Mouse (Mus musculus) lung, adult 2 months (tissue): Measurements from ENCODE around the gene Nhs. TPM values are rescaled to one million over a fixed set of nuclear protein-coding genes. Genes with fewer than 3 reads are reported as not detected.
A peak's percentile ranks its signal among the peaks of the same experiment; 100 is the strongest.

ENCODE experiments used
- DNase-seq: peaks from one replicate; pipeline ENCODE4 v3.0.0; 2022
- H3K4me1 ChIP-seq: fragments of 200-500 bp; 2 replicates; pipeline ENCODE4 v1.6.1; 2011; ENCODE audit warnings: low read length; ENCODE audit not compliant: control insufficient read depth, insufficient read depth
- H3K4me3 ChIP-seq: fragments of 200-500 bp; replicated peaks from 2 replicates; pipeline ENCODE3; 2011; ENCODE audit warnings: low read depth, mild to moderate bottlenecking, control low read depth, low read length; ENCODE audit errors: extremely low read depth
- CTCF ChIP-seq: fragments of 200-500 bp; IDR thresholded peaks from 2 replicates; pipeline ENCODE4 v1.5.1; 2011; ENCODE audit warnings: mild to moderate bottlenecking, low read length, control low read depth; ENCODE audit not compliant: insufficient read depth
- POLR2A ChIP-seq: fragments of 200-500 bp; IDR thresholded peaks from 2 replicates; pipeline ENCODE4 v1.6.1; 2011; ENCODE audit warnings: low read depth, mild to moderate bottlenecking, control low read depth, low read length, borderline replicate concordance; ENCODE audit errors: extremely low read depth
- WGBS: fragments of 180-500 bp; shearing (Covaris S2); methylation state at CpG from one replicate; pipeline ENCODE4 v1.1.7; 2018; 5-methylcytosine and 5-hydroxymethylcytosine counted together
- polyA plus RNA-seq: library from polyadenylated mRNA; depleted of rRNA; stranded (reverse); fragments of >200 nt; gene quantifications from 2 replicates; pipeline ENCODE4 v1.2.3, GENCODE M21; 2012

Gene Nhs
- polyA plus RNA-seq, 1 experiment = 0.33 TPM

DNA sequence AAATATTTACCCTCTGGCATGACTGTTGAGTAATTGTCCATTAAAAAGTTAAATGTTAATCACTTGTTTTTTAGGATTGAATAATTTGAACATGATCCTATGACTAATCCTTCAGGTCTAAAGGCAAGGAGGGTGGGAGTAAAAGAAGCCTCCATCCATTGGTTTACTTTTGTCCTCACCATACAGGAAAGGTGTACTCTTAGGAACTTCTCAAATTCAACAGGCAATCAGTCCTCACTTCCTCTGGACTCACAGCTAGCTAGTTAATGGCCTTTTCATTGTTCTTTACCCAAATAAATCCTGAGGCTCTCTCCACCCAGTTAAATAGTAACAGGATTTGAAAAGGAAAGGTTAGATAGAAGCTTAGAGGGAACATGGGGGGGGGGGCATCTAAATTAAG, 196.2 kb downstream of the Nhs start:
- no peak for DNase-seq
- TF ChIP-seq CTCF = no peak
- no peak for TF ChIP-seq POLR2A

GRCm38 (mm10) chrX:161962855-161963254, 196.7 kb downstream of the Nhs start:
- Histone ChIP-seq H3K4me1 (no peaks in the 10 kb centered on the region), H3K4me3 (no peak overlapping the region)
- DNase-seq = no peak
- TF ChIP-seq POLR2A = no peak
- TF ChIP-seq CTCF = no peak
- 82% methylated on average over 1 of the region's 1 CpGs for WGBS

More for the DNA sequence above, 196.2 kb downstream of the Nhs start:
- Histone ChIP-seq H3K4me1 (no peaks in the 10 kb centered on the region), H3K4me3 (no peak overlapping the region)

DNA sequence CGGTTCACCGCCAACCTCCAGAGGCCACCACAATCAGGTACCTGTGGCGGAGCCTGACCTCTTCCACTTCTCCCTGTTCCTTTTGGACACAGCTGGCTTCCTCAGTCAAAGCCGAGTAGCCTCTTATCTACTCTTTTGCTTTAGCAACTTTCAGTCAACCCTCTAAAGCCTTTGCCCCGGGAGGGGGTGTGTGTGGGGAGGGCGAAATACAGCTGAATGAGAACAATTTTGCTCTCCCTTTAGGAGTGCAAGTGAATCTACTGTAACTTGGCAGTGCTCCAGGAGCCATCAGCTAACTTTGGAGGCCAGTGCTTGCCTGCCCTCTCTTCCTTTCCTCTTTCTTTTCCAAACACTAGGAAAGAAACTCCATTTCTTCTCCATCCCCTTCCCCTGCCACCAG, 197.8 kb downstream of the Nhs start:
- DNase-seq = no peak
- H3K4me3 ChIP-seq = no peak overlapping the region
- TF ChIP-seq CTCF (no peak), POLR2A (no peak)
- 61% methylated on average over 6 of the region's 6 CpGs for WGBS
- H3K4me1 ChIP-seq = no peaks in the 10 kb centered on the region

- WGBS = 35% methylated on average over 4 of the region's 4 CpGs
- Histone ChIP-seq H3K4me1 (no peaks in the 10 kb centered on the region), H3K4me3 (no peak overlapping the region)
- DNase-seq = peak; percentile 4
- no peak for TF ChIP-seq CTCF
- no peak for TF ChIP-seq POLR2A
Measured at GRCm38 (mm10) chrX:161961176-161961575, 198.4 kb downstream of the Nhs start.

- TF ChIP-seq POLR2A (no peak), CTCF (no peak)
- Histone ChIP-seq H3K4me3 (no peak overlapping the region), H3K4me1 (no peaks in the 10 kb centered on the region)
- DNase-seq = no peak
Measured at GRCm38 (mm10) chrX:161952356-161952755, 207.2 kb downstream of the Nhs start.

GRCm38 (mm10) chrX:161943098-161943680, 216.3 kb downstream of the Nhs start:
- 55% methylated on average over 4 of the region's 4 CpGs for WGBS
- TF ChIP-seq CTCF = no peak
- TF ChIP-seq POLR2A = no peak
- H3K4me1 ChIP-seq = no peaks in the 10 kb centered on the region
- no peak for DNase-seq
- H3K4me3 ChIP-seq = no peak overlapping the region

DNA sequence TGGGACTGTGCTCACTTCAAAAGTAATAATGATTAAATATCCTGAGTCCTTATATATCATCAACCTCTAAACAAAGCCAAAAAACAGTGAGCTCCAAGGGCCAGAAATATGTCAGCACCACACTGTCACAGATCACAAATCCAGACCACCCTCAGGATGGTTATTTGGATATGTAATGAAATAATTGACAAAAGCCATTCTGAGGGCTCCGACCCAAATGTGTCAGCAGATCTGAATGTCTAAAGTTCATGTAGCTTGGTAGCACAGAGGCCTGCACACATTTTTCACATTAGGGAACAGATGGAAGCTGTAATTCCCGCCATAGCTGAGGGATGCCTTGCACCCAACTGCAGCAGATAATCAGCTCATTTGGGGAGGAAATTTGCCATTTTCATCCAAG, 218.8 kb downstream of the Nhs start:
- TF ChIP-seq CTCF (no peak), POLR2A (no peak)
- H3K4me3 ChIP-seq = no peak overlapping the region
- 63% methylated on average over 2 of the region's 2 CpGs for WGBS
- H3K4me1 ChIP-seq = no peaks in the 10 kb centered on the region
- DNase-seq = no peak

GRCm38 (mm10) chrX:161926683-161927053, 232.9 kb downstream of the Nhs start:
- Histone ChIP-seq H3K4me3 (no peak overlapping the region), H3K4me1 (peaks cover 3% of the 10 kb centered on the region; the same call in 1 of the 2 replicates)
- TF ChIP-seq CTCF (no peak), POLR2A (no peak)
- DNase-seq = no peak

DNA sequence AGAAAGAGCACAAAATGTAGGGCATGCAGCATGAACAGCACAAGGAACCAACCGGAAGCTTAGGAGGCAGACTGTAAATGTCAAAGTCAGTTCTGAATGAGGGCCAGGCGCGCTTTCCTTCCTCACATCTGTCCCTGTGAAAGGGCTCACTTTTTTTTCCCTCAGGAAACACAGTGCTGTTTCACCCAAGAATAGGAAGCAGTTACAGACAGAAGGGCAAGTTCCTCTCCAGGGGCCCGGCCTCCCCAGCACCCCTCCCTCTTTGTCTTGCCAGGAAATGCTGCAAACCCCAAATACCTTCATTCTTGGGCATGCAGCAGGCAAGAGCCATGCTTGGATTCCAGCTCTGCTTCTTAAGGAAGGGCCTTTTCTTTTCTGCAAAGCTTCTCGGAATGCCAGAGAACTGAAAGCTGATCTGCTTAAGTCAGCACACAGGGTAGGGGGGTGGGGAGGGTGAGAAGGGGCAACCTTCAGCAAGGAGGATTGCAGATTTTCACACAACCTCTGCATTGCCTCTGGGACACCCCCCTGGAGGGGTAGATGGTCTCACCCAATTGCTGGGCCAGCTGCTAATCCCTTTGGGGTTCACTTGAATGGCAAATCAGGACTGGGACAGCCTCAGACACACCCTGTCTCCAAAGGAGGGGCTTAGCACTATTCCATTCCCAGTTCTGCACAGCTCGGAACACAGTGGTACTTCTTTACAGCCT, 233.4 kb downstream of the Nhs start:
- H3K4me1 ChIP-seq = peaks cover 3% of the 10 kb centered on the region; the same call in 1 of the 2 replicates
- DNase-seq = no peak
- H3K4me3 ChIP-seq = no peak overlapping the region
- TF ChIP-seq POLR2A = no peak
- no peak for TF ChIP-seq CTCF
- 39% methylated on average over 6 of the region's 6 CpGs for WGBS

GRCm38 (mm10) chrX:161922655-161923054, 236.9 kb downstream of the Nhs start:
- DNase-seq = no peak
- Histone ChIP-seq H3K4me3 (no peak overlapping the region), H3K4me1 (peaks cover 3% of the 10 kb centered on the region; the same call in 1 of the 2 replicates)
- WGBS = 82% methylated on average over 2 of the region's 2 CpGs
- TF ChIP-seq POLR2A (no peak), CTCF (no peak)

DNA sequence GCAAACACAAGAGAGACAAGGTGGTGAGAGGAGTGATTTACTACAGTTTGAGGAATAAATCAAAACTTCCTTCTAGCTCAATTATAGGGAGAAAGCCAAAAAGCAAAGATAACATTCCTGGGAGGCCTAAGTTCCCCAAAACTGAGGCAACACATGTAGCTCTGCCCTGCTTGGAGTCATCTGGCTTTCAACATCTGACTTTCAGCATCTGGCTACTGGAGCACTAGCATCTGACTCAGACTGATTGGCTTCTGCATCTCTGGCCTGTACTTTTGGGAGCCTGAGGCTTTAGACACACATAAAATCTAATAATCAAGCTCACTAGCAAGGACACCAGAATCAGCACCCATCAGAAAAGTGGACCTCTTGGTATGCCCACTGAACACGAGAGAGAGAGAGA, 237.9 kb downstream of the Nhs start:
- TF ChIP-seq POLR2A (no peak), CTCF (no peak)
- peaks cover 3% of the 10 kb centered on the region; the same call in 1 of the 2 replicates for H3K4me1 ChIP-seq
- 53% methylated on average over 1 of the region's 1 CpGs for WGBS
- no peak overlapping the region for H3K4me3 ChIP-seq
- no peak for DNase-seq
